Mouse (Mus musculus) CH12.LX (cell line): ENCODE results near the gene Ltb.

ENCODE experiments used
- CTCF ChIP-seq, 2 experiments: IDR thresholded peaks in 1 of 2; conservative IDR thresholded peaks in 1 of 2; 2 replicates each; pipeline ENCODE4 v1.5.1; 2011 to 2012; ENCODE audit warnings: low read depth in 2 of 2, low read length in 2 of 2, improper control_type of control experiment in 1 of 2, inconsistent platforms in 1 of 2, mild to moderate bottlenecking in 1 of 2, moderate library complexity in 1 of 2
- E2F4 ChIP-seq: IDR thresholded peaks from 2 replicates; pipeline ENCODE4 v1.6.1; 2011; ENCODE audit warnings: low read depth, low read length, improper control_type of control experiment; ENCODE audit not compliant: insufficient replicate concordance
- EP300 ChIP-seq: IDR thresholded peaks from 2 replicates; pipeline ENCODE4 v1.6.1; 2011; ENCODE audit warnings: low read length, improper control_type of control experiment
- POLR2A ChIP-seq: IDR thresholded peaks from 2 replicates; pipeline ENCODE4 v1.6.1; 2011; ENCODE audit warnings: low read depth, mild to moderate bottlenecking, improper control_type of control experiment, low read length
- ZKSCAN1 ChIP-seq: IDR thresholded peaks from 2 replicates; pipeline ENCODE4 v1.6.1; 2012; ENCODE audit warnings: low read depth, inconsistent platforms, low read length, improper control_type of control experiment, borderline replicate concordance

DNA sequence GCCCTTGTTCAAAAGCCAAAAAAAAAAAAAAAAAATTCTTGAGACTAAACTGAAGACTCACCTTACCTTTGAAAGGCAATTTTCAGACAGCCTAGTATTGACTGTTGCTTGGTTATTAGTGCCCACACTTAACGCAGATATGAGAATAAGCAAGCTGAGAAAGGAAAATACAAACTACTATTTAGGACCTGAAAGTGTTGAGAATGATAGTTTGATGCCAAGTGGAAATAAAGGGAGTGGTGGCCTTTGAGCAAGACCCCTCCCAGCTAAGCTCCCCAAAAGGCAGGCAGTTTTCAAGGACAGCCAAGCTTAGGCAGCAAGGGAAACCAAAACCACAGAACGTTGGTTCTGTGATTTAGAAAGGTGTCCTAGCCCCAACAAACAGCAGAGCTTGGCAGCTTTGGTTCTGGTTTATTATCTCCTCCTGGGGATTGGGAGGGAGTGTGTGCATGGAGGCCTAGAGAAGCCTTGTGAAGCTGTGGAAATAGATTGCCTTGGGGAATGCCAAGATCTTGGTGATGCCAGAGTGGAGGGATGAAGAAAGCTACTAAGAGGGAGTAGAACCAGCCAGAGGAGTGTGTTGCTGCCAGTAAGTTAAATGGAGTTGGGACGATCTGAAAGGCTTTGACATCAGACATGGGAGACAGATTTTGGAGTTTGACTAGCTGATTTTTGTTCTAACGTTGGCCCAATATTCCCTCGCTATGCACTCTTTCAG lies 46.2 kb upstream of the Ltb start:
- TF ChIP-seq CTCF (conservative IDR thresholded peaks at IDR 0.05 in 1 of 2, IDR thresholded peaks at IDR 0.05 in 1 of 2; ENCODE audit: low read depth in 2 of 2, low read length in 2 of 2): no peak
- no peak for TF ChIP-seq EP300
- 0 out of 2 replicates have a peak, but pooled peaks have one; percentile 42 for TF ChIP-seq POLR2A
- no peak for TF ChIP-seq E2F4
- TF ChIP-seq ZKSCAN1: no peak
